Mouse (Mus musculus): ENCODE data around the gene Wnt10a. TPM values are rescaled to one million over a fixed set of nuclear protein-coding genes. Genes with fewer than 3 reads are reported as not detected.
A peak's percentile ranks its signal among the peaks of the same experiment; 100 is the strongest.
"Not testable (repeated sequence)": the region's sequence is repeated elsewhere in the genome, so short reads cannot be mapped to it uniquely, and the experiment has no call there.

Wnt10a gene
- polyA plus RNA-seq, 1 experiment from 2014 or later, result not detected

DNA sequence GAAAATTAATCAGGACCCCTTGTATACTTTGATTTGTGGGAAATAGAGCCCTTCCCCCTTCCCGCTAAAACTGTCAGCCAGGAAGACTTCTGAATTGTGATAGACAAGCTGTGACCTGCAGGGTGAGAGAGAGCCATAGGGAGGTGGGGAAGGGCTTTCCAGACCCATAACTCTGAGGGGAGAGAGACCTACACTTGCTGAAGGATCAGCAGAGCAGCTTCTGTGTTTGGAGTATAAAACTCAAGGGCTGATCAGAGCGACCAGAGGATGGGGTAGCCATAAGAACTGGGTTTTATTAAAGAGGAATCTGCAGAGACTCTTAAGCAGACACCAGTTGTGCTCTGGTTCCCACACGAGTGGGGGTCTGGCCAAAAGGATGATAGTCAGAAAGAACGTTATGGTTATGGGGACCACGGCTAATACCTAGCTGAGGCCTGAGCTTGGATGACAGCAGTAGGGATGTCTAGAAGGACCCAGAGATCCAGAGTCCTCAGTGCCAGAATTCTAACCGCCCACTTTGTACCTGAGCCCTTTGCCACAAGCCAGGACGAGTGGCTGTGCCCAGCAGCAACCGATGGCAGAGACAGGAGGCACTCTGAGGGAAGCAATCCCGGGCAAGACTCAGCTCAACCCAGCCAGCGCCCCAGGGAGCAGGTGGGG lies 13.0 kb downstream of the Wnt10a start:
- H3K9ac ChIP-seq, result no peak overlapping the region

GRCm38 (mm10) chr1:74805340-74805835 lies 14.1 kb downstream of the Wnt10a start:
- Histone ChIP-seq H3K27ac (no peak overlapping the region), H3K9ac (no peak overlapping the region), H3K27me3 (peaks cover 100% of the 10 kb centered on the region), H3K4me3 (replicated peaks) (no peak overlapping the region), H3K4me2 (no peak overlapping the region), H3K9me3 (replicated peaks) (no peaks in the 10 kb centered on the region), H3K36me3 (no peaks in the 10 kb centered on the region), H3K4me1 (replicated peaks) (peaks cover 10% of the 10 kb centered on the region)
- no peak for ATAC-seq (ENCODE audit: low read depth)
- 13% methylated on average over 4 of the region's 4 CpGs for WGBS (ENCODE audit: insufficient replicate concordance)
- no peak for DNase-seq

More for the DNA sequence above, 13.0 kb downstream of the Wnt10a start:
- H3K27me3 ChIP-seq, result peaks cover 100% of the 10 kb centered on the region
- ATAC-seq (ENCODE audit: low read depth) (no peak), DNase-seq (no peak)
- no peak overlapping the region for H3K4me3 ChIP-seq (replicated peaks)
- H3K4me2 ChIP-seq, result no peak overlapping the region
- H3K4me1 ChIP-seq (replicated peaks), result peaks cover 10% of the 10 kb centered on the region
- H3K9me3 ChIP-seq (replicated peaks), result no peaks in the 10 kb centered on the region
- no peak overlapping the region for H3K27ac ChIP-seq
- WGBS (ENCODE audit: insufficient replicate concordance), result 5% methylated on average over 10 of the region's 10 CpGs
- H3K36me3 ChIP-seq, result no peaks in the 10 kb centered on the region

DNA sequence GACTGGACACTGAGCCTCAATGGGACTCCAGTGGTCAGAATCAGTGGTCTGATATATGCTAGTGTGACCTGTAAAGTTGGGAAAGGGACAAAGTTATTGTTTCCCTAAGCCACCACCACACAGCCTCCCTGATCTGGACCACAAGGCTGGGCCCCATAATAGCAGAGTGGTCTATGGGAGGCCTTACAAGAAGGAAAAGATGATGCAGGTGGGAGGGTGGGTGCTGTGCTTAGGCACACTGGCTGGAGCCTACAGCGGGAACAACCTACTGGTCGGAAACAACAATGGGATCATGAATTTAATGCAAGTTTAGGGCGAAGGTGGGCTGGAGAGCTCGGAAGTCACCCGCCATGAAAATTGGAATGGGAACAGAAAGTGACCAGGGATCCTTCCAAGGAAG lies 14.5 kb downstream of the Wnt10a start:
- H3K4me3 ChIP-seq (replicated peaks), result no peak overlapping the region

DNA sequence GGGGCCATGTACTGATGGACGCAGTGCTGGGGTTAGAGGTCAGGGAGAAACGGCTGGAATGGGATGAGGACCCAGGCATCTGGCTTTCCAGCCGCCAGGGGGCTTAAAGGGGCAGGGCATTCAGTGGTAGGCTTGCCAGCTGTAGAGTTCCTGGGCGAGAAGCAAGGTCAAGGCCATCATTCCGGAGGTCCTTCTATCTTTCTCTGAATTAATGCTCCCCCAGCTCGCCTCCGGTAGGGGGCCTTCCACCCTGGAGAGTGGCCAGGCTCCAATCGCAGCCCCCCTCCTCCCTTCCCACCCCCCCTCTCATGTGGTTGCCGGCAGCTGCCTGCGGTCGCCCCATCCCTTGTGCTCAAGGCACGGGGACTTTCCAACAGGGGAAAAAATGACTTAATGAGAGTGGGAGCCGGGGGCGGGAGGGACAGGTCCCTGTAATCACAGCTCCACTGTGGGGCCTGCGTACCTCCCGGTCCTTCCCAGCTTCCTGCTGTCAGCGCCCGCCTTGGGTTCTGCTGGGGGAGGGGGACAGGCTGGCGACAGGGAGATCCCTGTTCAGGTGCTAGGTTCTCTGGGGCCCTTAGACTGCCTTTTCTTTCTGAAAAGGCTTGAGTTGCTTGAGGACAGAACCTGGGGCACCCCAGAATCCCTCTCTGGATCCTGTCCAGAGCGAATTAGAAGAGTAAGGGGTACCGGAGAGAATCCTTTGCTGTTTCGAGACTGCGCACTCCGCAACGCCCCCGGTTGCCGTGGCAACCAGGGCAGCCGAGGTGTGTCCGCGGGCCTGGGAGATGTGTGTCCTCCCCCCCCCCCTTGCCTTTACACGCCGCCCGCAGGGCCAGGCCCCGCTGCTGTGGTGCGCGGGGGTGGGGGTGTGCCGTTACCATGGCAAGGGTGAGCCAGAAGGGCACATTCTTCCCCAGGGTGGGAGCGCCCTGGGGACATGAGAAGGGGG lies 15.3 kb downstream of the Wnt10a start:
- H3K27ac ChIP-seq, result no peak overlapping the region
- DNase-seq, result no peak
- H3K4me3 ChIP-seq (replicated peaks), result no peak overlapping the region
- peaks cover 95% of the 10 kb centered on the region for H3K27me3 ChIP-seq
- 2% methylated on average over 37 of the region's 38 CpGs for WGBS (ENCODE audit: insufficient replicate concordance)
- H3K4me2 ChIP-seq, result no peak overlapping the region
- H3K36me3 ChIP-seq, result no peaks in the 10 kb centered on the region
- H3K4me1 ChIP-seq (replicated peaks), result peaks cover 10% of the 10 kb centered on the region
- ATAC-seq (ENCODE audit: low read depth), result no peak
- no peak overlapping the region for H3K9ac ChIP-seq
- H3K9me3 ChIP-seq (replicated peaks), result no peaks in the 10 kb centered on the region

More for the DNA sequence above, 14.5 kb downstream of the Wnt10a start:
- peaks cover 10% of the 10 kb centered on the region for H3K4me1 ChIP-seq (replicated peaks)
- H3K27ac ChIP-seq, result no peak overlapping the region
- H3K9me3 ChIP-seq (replicated peaks), result no peaks in the 10 kb centered on the region
- H3K4me2 ChIP-seq, result no peak overlapping the region
- ATAC-seq (ENCODE audit: low read depth) (no peak), DNase-seq (no peak)
- peaks cover 98% of the 10 kb centered on the region for H3K27me3 ChIP-seq
- no peaks in the 10 kb centered on the region for H3K36me3 ChIP-seq
- WGBS (ENCODE audit: insufficient replicate concordance), result 7% methylated on average over 5 of the region's 5 CpGs
- no peak overlapping the region for H3K9ac ChIP-seq

DNA sequence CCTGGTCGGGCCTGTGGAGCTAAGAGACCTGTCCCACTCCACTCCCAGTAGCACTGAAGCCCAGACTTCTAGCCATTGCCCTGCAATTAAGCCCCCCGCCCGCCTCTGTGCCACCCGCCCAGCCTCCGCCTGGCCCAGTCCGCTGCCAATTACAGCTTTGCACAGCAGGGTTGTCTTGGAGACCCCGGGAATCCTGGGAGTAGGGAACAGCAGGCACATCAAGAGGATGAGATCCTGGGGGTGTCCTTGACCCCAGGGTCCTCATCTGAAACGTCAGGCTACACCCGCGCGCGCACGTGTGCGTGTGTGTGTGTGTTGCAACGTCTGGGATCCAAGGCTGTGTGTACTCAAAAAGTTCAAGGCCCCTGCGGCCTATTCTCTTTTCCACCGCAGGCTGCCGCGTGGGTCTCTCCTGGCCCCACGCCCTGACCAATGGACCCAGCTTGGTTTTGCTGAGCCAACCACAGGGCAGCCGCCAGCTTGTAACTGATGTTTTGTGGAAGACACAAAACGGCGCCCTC lies 16.3 kb downstream of the Wnt10a start:
- H3K27ac ChIP-seq, result no peak overlapping the region
- no peaks in the 10 kb centered on the region for H3K36me3 ChIP-seq
- H3K4me2 ChIP-seq, result no peak overlapping the region
- peaks cover 10% of the 10 kb centered on the region for H3K4me1 ChIP-seq (replicated peaks)
- peaks cover 89% of the 10 kb centered on the region for H3K27me3 ChIP-seq
- no peak for ATAC-seq (ENCODE audit: low read depth)
- WGBS (ENCODE audit: insufficient replicate concordance), result 9% methylated on average over 23 of the region's 23 CpGs
- no peak for DNase-seq
- no peaks in the 10 kb centered on the region for H3K9me3 ChIP-seq (replicated peaks)
- H3K9ac ChIP-seq, result no peak overlapping the region
- H3K4me3 ChIP-seq (replicated peaks), result no peak overlapping the region

GRCm38 (mm10) chr1:74808078-74808477 lies 16.8 kb downstream of the Wnt10a start:
- Histone ChIP-seq H3K36me3 (no peaks in the 10 kb centered on the region), H3K4me3 (replicated peaks) (no peak overlapping the region)
- ATAC-seq (ENCODE audit: low read depth), result peak; percentile 41; the same call in 1 of the 2 replicates

DNA sequence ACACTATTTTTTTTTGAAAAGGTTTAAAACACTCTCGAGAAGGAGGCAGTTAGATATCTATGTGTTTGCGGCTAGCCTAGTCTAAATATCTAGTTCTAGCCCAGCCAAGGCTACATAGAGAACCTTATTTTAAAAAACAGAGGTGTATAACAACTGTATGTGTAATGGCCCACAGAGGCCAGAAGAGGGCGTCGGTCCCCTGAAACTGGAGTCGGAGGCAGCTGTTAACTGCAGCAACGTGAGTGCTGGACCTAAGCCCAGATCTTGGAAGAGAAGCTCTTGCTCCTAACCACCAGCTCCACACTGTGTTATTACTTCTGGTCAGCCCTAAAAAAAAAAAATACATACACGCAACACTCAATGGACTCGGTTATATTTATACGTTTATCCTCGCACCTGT lies 17.7 kb downstream of the Wnt10a start:
- Histone ChIP-seq H3K4me2 (no peak overlapping the region), H3K4me3 (replicated peaks) (no peak overlapping the region), H3K27ac (no peak overlapping the region), H3K27me3 (peaks cover 84% of the 10 kb centered on the region), H3K4me1 (replicated peaks) (peaks cover 10% of the 10 kb centered on the region), H3K9ac (no peak overlapping the region), H3K36me3 (no peaks in the 10 kb centered on the region), H3K9me3 (replicated peaks) (no peaks in the 10 kb centered on the region)
- 47% methylated on average over 10 of the region's 10 CpGs for WGBS (ENCODE audit: insufficient replicate concordance)
- DNase-seq, result no peak
- ATAC-seq (ENCODE audit: low read depth), result no peak

More at GRCm38 (mm10) chr1:74808078-74808477, 16.8 kb downstream of the Wnt10a start:
- H3K4me2 ChIP-seq, result no peak overlapping the region
- H3K4me1 ChIP-seq (replicated peaks), result peaks cover 10% of the 10 kb centered on the region
- H3K27ac ChIP-seq, result no peak overlapping the region
- no peaks in the 10 kb centered on the region for H3K9me3 ChIP-seq (replicated peaks)
- peaks cover 86% of the 10 kb centered on the region for H3K27me3 ChIP-seq
- under 1% methylated on average over 16 of the region's 16 CpGs for WGBS (ENCODE audit: insufficient replicate concordance)
- peak; percentile 54 for DNase-seq
- H3K9ac ChIP-seq, result no peak overlapping the region

- Histone ChIP-seq H3K4me1 (replicated peaks) (peaks cover 10% of the 10 kb centered on the region; the same call in 1 of the 2 replicates), H3K4me3 (replicated peaks) (no peak overlapping the region), H3K27me3 (peaks cover 23% of the 10 kb centered on the region), H3K9me3 (replicated peaks) (no peaks in the 10 kb centered on the region), H3K4me2 (no peak overlapping the region), H3K36me3 (no peaks in the 10 kb centered on the region), H3K9ac (no peak overlapping the region), H3K27ac (no peak overlapping the region)
- 68% methylated on average over 9 of the region's 9 CpGs for WGBS (ENCODE audit: insufficient replicate concordance)
- no peak for DNase-seq
- no peak for ATAC-seq (ENCODE audit: low read depth)
Measured at GRCm38 (mm10) chr1:74814931-74815647, 23.8 kb downstream of the Wnt10a start.

- not testable (repeated sequence) for ATAC-seq (ENCODE audit: low read depth); H3K4me3 ChIP-seq (replicated peaks); H3K9ac ChIP-seq; H3K4me1 ChIP-seq (replicated peaks); H3K27ac ChIP-seq; DNase-seq; H3K4me2 ChIP-seq; H3K9me3 ChIP-seq (replicated peaks); H3K36me3 ChIP-seq
- 77% methylated on average over 6 of the region's 6 CpGs for WGBS (ENCODE audit: insufficient replicate concordance)
- H3K27me3 ChIP-seq, result peaks cover 16% of the 10 kb centered on the region
Measured at GRCm38 (mm10) chr1:74815965-74816364, 24.6 kb downstream of the Wnt10a start.

GRCm38 (mm10) chr1:74816612-74817199 lies 25.4 kb downstream of the Wnt10a start:
- peaks cover 12% of the 10 kb centered on the region for H3K27me3 ChIP-seq
- peak overlapping the region; percentile 74 for H3K4me2 ChIP-seq
- peak overlapping the region; percentile 72 for H3K4me3 ChIP-seq (replicated peaks)
- 7% methylated on average over 38 of the region's 38 CpGs for WGBS (ENCODE audit: insufficient replicate concordance)
- ATAC-seq (ENCODE audit: low read depth) (peak; percentile 83), DNase-seq (peak; percentile 73)
- H3K27ac ChIP-seq, result no peak overlapping the region
- H3K9me3 ChIP-seq (replicated peaks), result no peaks in the 10 kb centered on the region
- H3K4me1 ChIP-seq (replicated peaks), result peaks cover 10% of the 10 kb centered on the region; the same call in 1 of the 2 replicates
- H3K36me3 ChIP-seq, result no peaks in the 10 kb centered on the region
- peak overlapping the region; percentile 79 for H3K9ac ChIP-seq
